Mouse (Mus musculus): Measurements from ENCODE around the gene Psmb9. TPM values are rescaled to one million over a fixed set of nuclear protein-coding genes. Genes with fewer than 3 reads are reported as not detected.
A peak's percentile ranks its signal among the peaks of the same experiment; 100 is the strongest.

Gene Psmb9
- polyA plus RNA-seq, 1 experiment from 2014 or later, result 10.6 TPM

- H3K27me3 ChIP-seq, result 0 out of 2 replicates have a peak, but pooled peaks cover 1% of the 10 kb centered on the region
- WGBS (ENCODE audit: insufficient replicate concordance), result 47% methylated on average over 13 of the region's 13 CpGs
- no peak overlapping the region for H3K27ac ChIP-seq (replicated peaks)
- H3K9me3 ChIP-seq (replicated peaks), result no peaks in the 10 kb centered on the region
- H3K9ac ChIP-seq, result no peak overlapping the region
- no peak for ATAC-seq (ENCODE audit: insufficient read depth)
- H3K4me3 ChIP-seq (replicated peaks), result no peak overlapping the region
- H3K4me1 ChIP-seq (replicated peaks), result peaks cover 7% of the 10 kb centered on the region; the same call in 1 of the 2 replicates
- no peaks in the 10 kb centered on the region for H3K36me3 ChIP-seq (replicated peaks)
- H3K4me2 ChIP-seq, result no peak overlapping the region
Observed at GRCm38 (mm10) chr17:34179913-34180859, 7.4 kb downstream of the Psmb9 start.

GRCm38 (mm10) chr17:34179019-34179418 lies 8.5 kb downstream of the Psmb9 start:
- no peak for ATAC-seq (ENCODE audit: insufficient read depth)
- H3K4me3 ChIP-seq (replicated peaks), result no peak overlapping the region
- 48% methylated on average over 6 of the region's 6 CpGs for WGBS (ENCODE audit: insufficient replicate concordance)
- no peaks in the 10 kb centered on the region for H3K9me3 ChIP-seq (replicated peaks)
- H3K27ac ChIP-seq (replicated peaks), result no peak overlapping the region
- H3K27me3 ChIP-seq, result no peaks in the 10 kb centered on the region; the same call in 1 of the 2 replicates
- H3K4me1 ChIP-seq (replicated peaks), result peaks cover 7% of the 10 kb centered on the region; the same call in 1 of the 2 replicates
- no peak overlapping the region for H3K4me2 ChIP-seq
- no peaks in the 10 kb centered on the region for H3K36me3 ChIP-seq (replicated peaks)
- H3K9ac ChIP-seq, result no peak overlapping the region

- ATAC-seq (ENCODE audit: insufficient read depth), result no peak
- Histone ChIP-seq H3K4me3 (replicated peaks) (no peak overlapping the region), H3K9me3 (replicated peaks) (no peaks in the 10 kb centered on the region), H3K4me1 (replicated peaks) (peaks cover 7% of the 10 kb centered on the region; the same call in 1 of the 2 replicates), H3K9ac (no peak overlapping the region), H3K27ac (replicated peaks) (no peak overlapping the region), H3K27me3 (no peaks in the 10 kb centered on the region; the same call in 1 of the 2 replicates), H3K4me2 (no peak overlapping the region), H3K36me3 (replicated peaks) (no peaks in the 10 kb centered on the region)
- 63% methylated on average over 4 of the region's 4 CpGs for WGBS (ENCODE audit: insufficient replicate concordance)
Observed at GRCm38 (mm10) chr17:34177179-34177578, 10.4 kb downstream of the Psmb9 start.

GRCm38 (mm10) chr17:34174075-34174474 lies 13.5 kb downstream of the Psmb9 start:
- ATAC-seq (ENCODE audit: insufficient read depth), result no peak
- Histone ChIP-seq H3K4me3 (replicated peaks) (no peak overlapping the region), H3K9me3 (replicated peaks) (no peaks in the 10 kb centered on the region), H3K4me2 (no peak overlapping the region), H3K9ac (no peak overlapping the region), H3K4me1 (replicated peaks) (peaks cover 10% of the 10 kb centered on the region; the same call in 1 of the 2 replicates), H3K27ac (replicated peaks) (no peak overlapping the region), H3K27me3 (no peaks in the 10 kb centered on the region; the same call in 1 of the 2 replicates), H3K36me3 (replicated peaks) (no peaks in the 10 kb centered on the region)
- WGBS (ENCODE audit: insufficient replicate concordance), result 24% methylated on average over 1 of the region's 1 CpGs

- Histone ChIP-seq H3K9ac (no peak overlapping the region), H3K4me1 (replicated peaks) (peaks cover 10% of the 10 kb centered on the region; the same call in 1 of the 2 replicates), H3K9me3 (replicated peaks) (no peaks in the 10 kb centered on the region), H3K27me3 (no peaks in the 10 kb centered on the region; the same call in 1 of the 2 replicates), H3K4me3 (replicated peaks) (no peak overlapping the region), H3K36me3 (replicated peaks) (no peaks in the 10 kb centered on the region), H3K27ac (replicated peaks) (no peak overlapping the region), H3K4me2 (no peak overlapping the region)
- ATAC-seq (ENCODE audit: insufficient read depth), result no peak
- 78% methylated on average over 5 of the region's 5 CpGs for WGBS (ENCODE audit: insufficient replicate concordance)
Observed at GRCm38 (mm10) chr17:34172528-34172927, 15.0 kb downstream of the Psmb9 start.

- Histone ChIP-seq H3K36me3 (replicated peaks) (no peaks in the 10 kb centered on the region), H3K27ac (replicated peaks) (no peak overlapping the region), H3K9ac (no peak overlapping the region), H3K27me3 (no peaks in the 10 kb centered on the region; the same call in 1 of the 2 replicates), H3K4me2 (peak overlapping the region; percentile 58), H3K9me3 (replicated peaks) (no peaks in the 10 kb centered on the region), H3K4me1 (replicated peaks) (peaks cover 10% of the 10 kb centered on the region; the same call in 1 of the 2 replicates), H3K4me3 (replicated peaks) (peak overlapping the region; percentile 11; the same call in 1 of the 2 replicates)
- ATAC-seq (ENCODE audit: insufficient read depth), result peak; percentile 47; the same call in 1 of the 2 replicates
- 15% methylated on average over 13 of the region's 13 CpGs for WGBS (ENCODE audit: insufficient replicate concordance)
Observed at GRCm38 (mm10) chr17:34170877-34171498, 16.6 kb downstream of the Psmb9 start.

GRCm38 (mm10) chr17:34170487-34170876 lies 17.1 kb downstream of the Psmb9 start:
- Histone ChIP-seq H3K9ac (no peak overlapping the region), H3K27me3 (no peaks in the 10 kb centered on the region; the same call in 1 of the 2 replicates), H3K36me3 (replicated peaks) (no peaks in the 10 kb centered on the region), H3K4me2 (no peak overlapping the region), H3K9me3 (replicated peaks) (no peaks in the 10 kb centered on the region), H3K4me1 (replicated peaks) (peaks cover 10% of the 10 kb centered on the region; the same call in 1 of the 2 replicates), H3K4me3 (replicated peaks) (no peak overlapping the region), H3K27ac (replicated peaks) (no peak overlapping the region)
- no peak for ATAC-seq (ENCODE audit: insufficient read depth)
- 6% methylated on average over 4 of the region's 4 CpGs for WGBS (ENCODE audit: insufficient replicate concordance)

GRCm38 (mm10) chr17:34169279-34169678 lies 18.3 kb downstream of the Psmb9 start:
- ATAC-seq (ENCODE audit: insufficient read depth), result no peak
- H3K27me3 ChIP-seq, result no peaks in the 10 kb centered on the region; the same call in 1 of the 2 replicates
- no peaks in the 10 kb centered on the region for H3K9me3 ChIP-seq (replicated peaks)
- no peak overlapping the region for H3K4me2 ChIP-seq
- H3K9ac ChIP-seq, result no peak overlapping the region
- no peak overlapping the region for H3K4me3 ChIP-seq (replicated peaks)
- 2% methylated on average over 2 of the region's 2 CpGs for WGBS (ENCODE audit: insufficient replicate concordance)
- H3K36me3 ChIP-seq (replicated peaks), result no peaks in the 10 kb centered on the region
- peaks cover 10% of the 10 kb centered on the region; the same call in 1 of the 2 replicates for H3K4me1 ChIP-seq (replicated peaks)
- H3K27ac ChIP-seq (replicated peaks), result no peak overlapping the region

- Histone ChIP-seq H3K4me1 (replicated peaks) (no peaks in the 10 kb centered on the region), H3K9me3 (replicated peaks) (no peaks in the 10 kb centered on the region), H3K4me2 (no peak overlapping the region), H3K27me3 (no peaks in the 10 kb centered on the region), H3K27ac (replicated peaks) (no peak overlapping the region), H3K9ac (no peak overlapping the region), H3K36me3 (replicated peaks) (no peaks in the 10 kb centered on the region), H3K4me3 (replicated peaks) (no peak overlapping the region)
- WGBS (ENCODE audit: insufficient replicate concordance), result 28% methylated on average over 6 of the region's 6 CpGs
- no peak for ATAC-seq (ENCODE audit: insufficient read depth)
Observed at GRCm38 (mm10) chr17:34165033-34165730, 22.4 kb downstream of the Psmb9 start.

- Histone ChIP-seq H3K4me2 (no peak overlapping the region), H3K27me3 (no peaks in the 10 kb centered on the region), H3K36me3 (replicated peaks) (no peaks in the 10 kb centered on the region), H3K9me3 (replicated peaks) (no peaks in the 10 kb centered on the region), H3K9ac (no peak overlapping the region), H3K4me3 (replicated peaks) (no peak overlapping the region), H3K4me1 (replicated peaks) (no peaks in the 10 kb centered on the region), H3K27ac (replicated peaks) (no peak overlapping the region)
- WGBS (ENCODE audit: insufficient replicate concordance), result 40% methylated on average over 9 of the region's 9 CpGs
- ATAC-seq (ENCODE audit: insufficient read depth), result no peak
Observed at GRCm38 (mm10) chr17:34164202-34164895, 23.2 kb downstream of the Psmb9 start.

Measured in liver, embryonic 15.5 days (tissue).